Mouse (Mus musculus) cerebral cortex, adult 2 months (tissue): ENCODE results near the gene Sorbs2.

ENCODE experiments used
- WGBS: fragments of 180-500 bp; shearing (Covaris S2); methylation state at CpG from one replicate; pipeline ENCODE4 v1.1.7; 2018; 5-methylcytosine and 5-hydroxymethylcytosine counted together

Gene Sorbs2

DNA sequence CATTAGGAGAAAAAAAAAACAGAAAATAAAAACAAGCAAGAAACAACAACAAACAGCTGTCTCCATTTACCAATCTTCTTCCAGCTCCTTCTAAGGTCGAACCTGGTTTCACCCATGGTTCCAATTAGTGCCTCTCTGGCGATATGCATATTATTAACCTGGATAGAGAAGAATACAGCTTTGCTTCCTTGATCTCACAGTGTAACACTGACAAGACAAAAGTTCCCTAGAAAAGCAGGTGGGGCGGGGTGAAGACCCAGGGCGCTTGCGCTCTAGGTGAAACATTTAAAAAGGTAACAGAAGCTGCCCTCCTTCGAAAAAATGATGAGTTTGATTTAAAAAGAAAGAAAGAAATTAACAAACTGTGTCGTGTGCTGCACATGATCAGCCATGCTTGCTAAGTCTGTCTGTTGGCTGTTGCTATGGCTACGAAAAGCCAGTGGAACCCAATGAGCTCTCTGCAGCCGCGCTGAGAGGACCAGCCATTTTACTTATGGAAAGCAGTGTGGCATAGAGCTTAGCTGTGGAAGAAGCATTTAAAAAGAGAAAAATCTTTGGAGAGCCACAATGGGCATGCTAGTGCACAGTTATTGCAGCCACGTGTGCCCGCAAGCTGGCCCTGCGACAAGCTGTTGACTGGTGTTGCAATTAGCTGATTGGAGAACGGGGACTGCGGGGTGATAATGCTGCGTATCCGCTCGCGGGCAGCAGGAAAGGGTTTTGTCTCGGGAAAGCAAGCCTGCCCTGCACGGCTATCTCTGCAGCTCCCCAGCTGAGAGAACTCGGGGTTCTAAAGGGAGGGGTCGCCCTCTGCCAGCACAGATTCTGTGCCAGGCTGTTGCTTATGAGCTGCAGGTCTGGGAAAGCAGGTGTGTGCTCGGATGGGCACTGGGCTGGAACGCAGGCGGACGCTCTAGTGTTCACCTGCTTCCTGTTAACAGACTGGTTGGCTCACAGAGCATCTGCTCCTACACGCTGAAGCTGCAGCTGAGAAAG, 120.0 kb downstream of the Sorbs2 start:
- 2% methylated on average over 28 of the region's 28 CpGs for WGBS

- WGBS: 9% methylated on average over 9 of the region's 9 CpGs
Observed at GRCm38 (mm10) chr8:45628421-45629065, 121.0 kb downstream of the Sorbs2 start.

GRCm38 (mm10) chr8:45629066-45629430, 121.5 kb downstream of the Sorbs2 start:
- WGBS: 30% methylated on average over 8 of the region's 8 CpGs

DNA sequence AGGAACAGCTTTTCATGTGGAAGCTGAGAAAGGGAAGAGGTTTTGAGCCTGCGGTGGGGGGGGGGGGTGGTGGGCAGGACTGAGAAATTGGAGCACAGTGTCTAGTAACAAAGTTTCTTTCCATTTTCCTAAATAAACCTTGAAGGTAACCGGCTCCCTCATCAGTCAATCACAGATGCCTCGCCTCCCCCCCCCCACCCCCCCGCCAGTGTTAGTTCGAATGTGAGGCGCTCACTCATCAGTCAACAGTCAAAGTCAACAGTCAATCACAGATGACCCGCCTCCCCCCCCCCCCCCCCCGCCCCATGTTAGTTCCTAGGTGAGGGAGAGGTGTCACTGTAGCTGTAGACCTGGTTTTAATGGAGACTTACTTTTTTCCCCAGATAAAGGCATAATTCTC, 123.4 kb downstream of the Sorbs2 start:
- 65% methylated on average over 8 of the region's 8 CpGs for WGBS

DNA sequence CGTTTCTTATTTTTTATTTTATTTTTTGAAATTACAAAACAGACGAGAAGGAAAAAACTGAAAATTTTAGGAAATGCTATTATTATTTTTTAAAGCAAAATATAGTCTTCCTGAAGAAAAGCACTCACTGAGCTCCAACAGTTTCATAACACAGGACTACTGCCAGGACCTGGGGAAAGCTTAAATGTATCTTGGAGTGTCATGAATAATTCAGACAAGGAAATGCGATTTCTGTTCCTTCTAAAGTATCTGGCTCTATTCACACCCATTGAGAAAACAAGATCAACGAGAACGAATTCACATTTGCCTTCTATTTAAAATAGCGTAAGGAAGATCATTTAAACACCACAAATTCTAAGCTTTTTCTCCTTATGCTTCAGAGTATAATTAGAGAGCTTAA, 127.6 kb downstream of the Sorbs2 start:
- 22% methylated on average over 6 of the region's 6 CpGs for WGBS

DNA sequence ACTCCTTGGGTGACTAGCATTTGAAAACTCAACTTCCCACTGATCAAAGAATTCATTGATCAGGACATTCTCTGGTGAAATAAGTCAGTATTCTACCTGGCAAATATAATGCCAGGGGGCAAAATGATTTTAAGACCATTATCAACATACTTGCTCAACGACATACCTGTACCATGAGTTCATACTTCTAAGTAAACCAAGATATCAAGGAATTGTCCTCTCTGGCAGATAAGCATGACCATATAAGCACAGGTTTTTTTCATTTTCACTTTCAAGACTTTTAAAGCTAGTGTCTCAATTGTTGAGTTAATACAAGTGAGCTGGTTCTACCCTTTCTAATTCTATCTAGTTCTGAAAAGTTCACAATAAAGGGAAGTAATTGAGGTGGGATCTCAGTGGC, 130.2 kb downstream of the Sorbs2 start:
- 93% methylated on average over 1 of the region's 1 CpGs for WGBS

GRCm38 (mm10) chr8:45644651-45645050, 137.1 kb downstream of the Sorbs2 start:
- 29% methylated on average over 2 of the region's 2 CpGs for WGBS

DNA sequence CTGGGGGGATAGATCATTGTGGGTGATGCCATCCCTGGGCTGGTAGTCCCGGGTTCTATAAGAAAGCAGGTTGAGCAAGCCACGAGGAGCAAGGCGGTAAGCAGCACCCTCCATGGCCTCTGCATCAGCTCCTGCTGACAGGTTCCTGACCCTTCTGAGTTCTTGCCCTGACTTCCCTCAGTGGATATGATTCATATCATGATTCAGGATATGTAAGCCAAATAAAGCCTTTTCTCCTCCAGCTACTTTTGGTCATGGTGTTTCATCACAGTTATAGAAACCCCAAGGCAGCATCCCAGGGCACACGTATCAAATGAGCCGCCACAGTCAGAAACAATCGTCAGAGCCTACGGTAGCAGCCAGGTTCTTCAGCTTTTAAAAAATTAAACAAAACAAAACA, 141.5 kb downstream of the Sorbs2 start:
- 71% methylated on average over 7 of the region's 7 CpGs for WGBS

DNA sequence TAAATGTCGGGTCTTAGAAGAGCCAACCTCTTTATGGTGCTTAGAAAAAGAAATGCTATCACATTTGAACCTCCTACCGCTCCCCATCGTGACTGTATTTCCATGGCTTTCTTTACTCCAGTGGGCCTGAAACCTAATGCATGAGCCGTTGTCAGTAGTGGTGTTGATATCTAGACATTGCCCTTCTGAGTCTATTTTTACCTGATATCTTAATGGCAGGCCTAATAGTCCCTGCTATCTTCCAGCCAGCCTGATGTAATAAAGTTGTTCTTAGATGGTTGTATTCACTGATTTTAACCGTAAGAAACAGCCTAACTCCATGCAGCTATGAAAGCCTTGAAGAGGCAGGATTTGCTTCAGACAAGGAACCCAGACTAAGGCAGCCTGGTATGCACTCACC, 142.4 kb downstream of the Sorbs2 start:
- WGBS: 63% methylated on average over 5 of the region's 5 CpGs

GRCm38 (mm10) chr8:45658021-45658420, 150.4 kb downstream of the Sorbs2 start:
- WGBS: 71% methylated on average over 3 of the region's 3 CpGs

- 43% methylated on average over 18 of the region's 18 CpGs for WGBS
Observed at GRCm38 (mm10) chr8:45658458-45659325, 151.1 kb downstream of the Sorbs2 start.

DNA sequence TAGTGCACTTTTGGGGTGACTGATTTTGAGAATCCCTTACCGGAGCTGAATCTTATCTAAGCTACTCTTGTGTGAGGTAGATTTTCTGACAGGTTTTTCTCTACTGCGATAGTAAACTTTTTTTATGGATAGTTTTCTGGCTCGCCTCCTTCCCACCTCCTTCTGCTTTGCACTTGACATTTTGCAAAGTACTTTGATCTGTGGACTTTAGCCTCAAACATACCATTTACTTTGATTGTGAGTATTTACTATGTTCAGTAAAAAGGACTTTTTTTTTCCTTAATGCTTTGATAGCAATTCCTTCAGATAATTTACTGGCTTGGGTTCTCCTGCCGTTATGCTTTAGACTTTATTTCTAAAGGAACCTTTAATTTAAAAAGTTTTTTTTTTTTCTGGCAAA, 151.9 kb downstream of the Sorbs2 start:
- 55% methylated on average over 4 of the region's 4 CpGs for WGBS

GRCm38 (mm10) chr8:45660570-45660969, 153.0 kb downstream of the Sorbs2 start:
- WGBS: 58% methylated on average over 12 of the region's 12 CpGs

DNA sequence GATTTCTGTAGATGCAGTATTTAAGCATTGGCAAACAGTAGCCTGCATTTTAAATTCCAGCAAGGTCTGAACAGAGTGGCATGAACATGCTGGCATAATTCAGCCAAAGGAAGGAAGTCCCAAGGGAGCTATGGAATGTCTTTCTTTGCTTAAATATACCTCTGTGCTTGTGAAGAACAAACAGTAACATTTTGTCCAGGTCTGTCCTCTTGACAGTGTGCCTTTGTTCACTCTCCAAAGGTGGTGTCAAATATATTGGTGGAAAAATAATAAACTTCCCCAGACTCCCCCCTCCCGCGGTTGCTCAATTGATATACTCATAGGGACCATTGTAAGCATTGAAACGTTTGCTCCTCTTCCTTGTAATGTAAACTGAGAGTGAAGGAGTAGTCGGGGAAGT, 154.0 kb downstream of the Sorbs2 start:
- 68% methylated on average over 4 of the region's 4 CpGs for WGBS

- 85% methylated on average over 7 of the region's 7 CpGs for WGBS
Observed at GRCm38 (mm10) chr8:45666221-45666620, 158.6 kb downstream of the Sorbs2 start.

GRCm38 (mm10) chr8:45673149-45673548, 165.6 kb downstream of the Sorbs2 start:
- WGBS: 47% methylated on average over 4 of the region's 4 CpGs

DNA sequence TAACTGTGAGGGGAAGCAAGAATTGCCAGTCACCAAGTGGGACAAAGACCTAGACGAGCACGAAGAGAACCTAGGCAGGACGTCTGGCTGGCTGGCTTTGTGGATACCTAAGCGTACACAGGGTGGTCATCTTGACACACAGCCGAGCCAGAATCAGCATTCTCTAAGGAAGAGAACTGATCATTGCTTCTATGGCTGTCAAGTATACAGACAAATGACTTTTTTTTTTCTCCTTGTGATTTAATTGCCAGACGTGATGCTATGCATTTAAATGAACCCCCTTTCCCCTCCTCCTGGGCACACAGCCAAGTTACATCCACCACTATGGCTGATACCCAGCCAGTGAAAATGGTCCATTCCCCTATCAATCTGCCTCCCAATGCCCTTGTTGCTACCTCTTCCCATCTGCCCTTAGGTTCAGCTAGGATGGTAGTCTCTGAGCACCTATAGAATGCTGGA, 168.3 kb downstream of the Sorbs2 start:
- WGBS: 51% methylated on average over 6 of the region's 6 CpGs

GRCm38 (mm10) chr8:45677114-45677853, 169.7 kb downstream of the Sorbs2 start:
- WGBS: 46% methylated on average over 10 of the region's 10 CpGs

DNA sequence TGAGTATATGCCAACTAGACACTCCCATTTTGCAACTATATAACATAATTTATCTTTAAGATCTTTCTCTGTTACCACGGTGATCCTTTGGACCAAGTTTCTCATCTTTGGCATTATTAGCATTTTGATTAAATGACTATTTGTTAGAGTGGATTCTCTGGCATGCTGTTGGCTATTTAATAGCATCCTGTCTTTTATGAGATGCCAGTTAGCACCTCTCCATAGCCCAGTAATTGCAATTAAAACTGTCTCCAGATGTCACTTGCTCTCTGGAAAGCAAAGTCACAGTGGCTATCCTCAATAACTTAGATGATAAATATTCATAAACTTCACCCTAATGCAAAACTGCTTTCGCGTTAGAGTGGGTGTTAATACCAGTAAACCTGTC, 170.3 kb downstream of the Sorbs2 start:
- WGBS: 53% methylated on average over 3 of the region's 3 CpGs

- WGBS: 59% methylated on average over 3 of the region's 3 CpGs
Observed at GRCm38 (mm10) chr8:45681171-45681570, 173.6 kb downstream of the Sorbs2 start.

GRCm38 (mm10) chr8:45682845-45683383, 175.3 kb downstream of the Sorbs2 start:
- 62% methylated on average over 8 of the region's 8 CpGs for WGBS
